16 mouse cellular contexts compared by ENCODE assay signal in the genomic region with DNA sequence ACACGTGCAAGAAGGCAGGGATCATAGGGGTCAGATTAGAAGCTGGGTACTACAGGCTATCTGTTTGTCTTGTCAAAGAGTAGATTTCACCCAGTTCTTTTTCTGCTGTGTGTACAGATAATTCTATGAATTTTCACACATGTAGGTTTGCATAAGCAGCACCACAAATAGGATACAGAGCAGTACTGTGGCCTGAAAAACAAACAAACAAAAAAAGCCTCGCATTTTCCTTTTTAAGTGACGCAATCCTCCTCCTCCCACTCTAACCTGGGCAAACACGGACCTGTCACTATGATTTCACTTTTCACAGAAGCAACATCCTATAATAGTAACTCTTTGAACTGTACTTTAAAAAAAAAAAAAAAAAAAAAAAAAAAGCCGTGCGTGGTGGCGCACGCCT.
"Had no signal": no experiment of that assay in that cellular context is flagged by ENCODE, and none has a peak within 500 bp of the region (broad histone marks: within the 10 kb centered on the region; RNA-seq: fewer than 3 reads in every experiment).

No protein-coding gene starts in this region.

- H3K27ac ChIP-seq: left cerebral cortex, adult 2 months; liver, embryonic 13.5 days; macrophage; midbrain, embryonic 12.5 days; midbrain, embryonic 15.5 days; neural tube, embryonic 13.5 days; stomach, postnatal 0 days had no signal

- H3K36me3 ChIP-seq: liver, embryonic 13.5 days; midbrain, embryonic 12.5 days; midbrain, embryonic 15.5 days; neural tube, embryonic 13.5 days had no signal

- H3K9ac ChIP-seq: liver, embryonic 13.5 days; lung, embryonic 14.5 days; midbrain, embryonic 12.5 days; midbrain, embryonic 15.5 days; neural tube, embryonic 13.5 days had no signal

- DNase-seq: kidney, adult 18-20 months; kidney, adult 9 months; kidney, postnatal 14 days; kidney, postnatal 4 days; liver, embryonic 13.5 days; lung, embryonic 14.5 days; thymus, adult 2 months; thymus, postnatal 14 days; thymus, postnatal 4 days had no signal

- H3K9me3 ChIP-seq: liver, embryonic 13.5 days; midbrain, embryonic 12.5 days; midbrain, embryonic 15.5 days; neural tube, embryonic 13.5 days had no signal

- H3K4me1 ChIP-seq: midbrain, embryonic 15.5 days; neural tube, embryonic 13.5 days had no signal

- ATAC-seq: lung, postnatal 0 days; midbrain, embryonic 15.5 days had no signal

- H3K27me3 ChIP-seq: liver, embryonic 13.5 days; midbrain, embryonic 12.5 days; midbrain, embryonic 15.5 days; neural tube, embryonic 13.5 days had no signal

- H3K4me3 ChIP-seq: left cerebral cortex, adult 2 months; liver, embryonic 13.5 days; midbrain, embryonic 12.5 days; midbrain, embryonic 15.5 days; neural tube, embryonic 13.5 days had no signal

- H3K4me2 ChIP-seq: liver, embryonic 13.5 days; lung, embryonic 14.5 days; midbrain, embryonic 12.5 days; midbrain, embryonic 15.5 days; neural tube, embryonic 13.5 days had no signal
